Mouse (Mus musculus) mouse embryonic stem cell (cell line): Measurements from ENCODE around the gene Trpc7.

Experiments
- in situ Hi-C, 2 experiments: fragments of 300-500 bp; cut with MboI; formaldehyde crosslinking; loops; 1 replicate in 1 of 2; 3 replicates in 1 of 2; pipeline ENCODE4 v1.14.3; 2019 to 2020; ENCODE audit warnings: low sequenced_read_pairs in 2 of 2, low pct_unique_long_range_greater_than_20kb in 1 of 2, mixed read lengths in 1 of 2; ENCODE audit not compliant: unreplicated experiment in 1 of 2

Trpc7 gene

GRCm38 (mm10) chr13:56895893-56896292, at the start of gene Trpc7:
Gene Trpc7, minus strand, starts transcription at chr13:56895993.
- in situ Hi-C loops, result no loop called here

GRCm38 (mm10) chr13:56939261-56939660, 43.5 kb upstream of the Trpc7 start:
- in situ Hi-C loops, result no loop called here

- in situ Hi-C loops, result no loop called here
Measured at GRCm38 (mm10) chr13:56933832-56934510, 38.2 kb upstream of the Trpc7 start.

GRCm38 (mm10) chr13:56930421-56930820, 34.6 kb upstream of the Trpc7 start:
- in situ Hi-C loops, result no loop called here

- in situ Hi-C loops, result no loop called here
Measured at GRCm38 (mm10) chr13:56922976-56923375, 27.2 kb upstream of the Trpc7 start.

- in situ Hi-C loops, result no loop called here
Measured at GRCm38 (mm10) chr13:56921251-56921650, 25.5 kb upstream of the Trpc7 start.

GRCm38 (mm10) chr13:56914721-56915120, 18.9 kb upstream of the Trpc7 start:
- in situ Hi-C loops, result no loop called here

GRCm38 (mm10) chr13:56911093-56911492, 15.3 kb upstream of the Trpc7 start:
- in situ Hi-C loops, result no loop called here

- in situ Hi-C loops, result no loop called here
Measured at GRCm38 (mm10) chr13:56895386-56895785, 407 bp downstream of the Trpc7 start.

- in situ Hi-C loops, result no loop called here
Measured at GRCm38 (mm10) chr13:56894543-56894942, 1.2 kb downstream of the Trpc7 start.

GRCm38 (mm10) chr13:56889888-56890287, 5.9 kb downstream of the Trpc7 start:
- in situ Hi-C loops, result no loop called here

GRCm38 (mm10) chr13:56882931-56883330, 12.9 kb downstream of the Trpc7 start:
- in situ Hi-C loops, result no loop called here

- in situ Hi-C loops, result no loop called here
Measured at GRCm38 (mm10) chr13:56864567-56864966, 31.2 kb downstream of the Trpc7 start.

- in situ Hi-C loops, result no loop called here
Measured at GRCm38 (mm10) chr13:56862011-56862410, 33.8 kb downstream of the Trpc7 start.

- in situ Hi-C loops, result no loop called here
Measured at GRCm38 (mm10) chr13:56854506-56854905, 41.3 kb downstream of the Trpc7 start.

- in situ Hi-C loops, result no loop called here
Measured at GRCm38 (mm10) chr13:56853436-56853835, 42.4 kb downstream of the Trpc7 start.

GRCm38 (mm10) chr13:56845866-56846265, 49.9 kb downstream of the Trpc7 start:
- in situ Hi-C loops, result no loop called here

GRCm38 (mm10) chr13:56815471-56815870, 80.3 kb downstream of the Trpc7 start:
- in situ Hi-C loops, result loop anchor here in 1 of 2 experiments (25.0 kb wide), 1 partner anchor 172 kb away; no protein-coding TSS in a partner anchor

GRCm38 (mm10) chr13:56806776-56807490, 88.9 kb downstream of the Trpc7 start:
- in situ Hi-C loops, result loop anchor here (10.0 to 25.0 kb wide), 3 partner anchors 180 to 458 kb away; no protein-coding TSS in a partner anchor

GRCm38 (mm10) chr13:56805131-56805530, 90.7 kb downstream of the Trpc7 start:
- in situ Hi-C loops, result loop anchor here (10.0 to 25.0 kb wide), 3 partner anchors 182 to 460 kb away; no protein-coding TSS in a partner anchor
